Mouse (Mus musculus): ENCODE results near the gene Lefty2. TPM values are rescaled to one million over a fixed set of nuclear protein-coding genes. Genes with fewer than 3 reads are reported as not detected.
"Not testable (repeated sequence)": the region's sequence is repeated elsewhere in the genome, so short reads cannot be mapped to it uniquely, and the experiment has no call there.

Lefty2 gene
- polyA plus RNA-seq, 1 experiment: not detected

GRCm38 (mm10) chr1:180931106-180931505, 38.2 kb downstream of the Lefty2 start:
- Histone ChIP-seq H3ac (ENCODE audit: control insufficient read depth, insufficient read length, low read depth) (no peak overlapping the region), H3K79me2 (ENCODE audit: control insufficient read depth, insufficient read depth) (no peaks in the 10 kb centered on the region), H3K36me3 (ENCODE audit: control insufficient read depth, insufficient read depth) (no peaks in the 10 kb centered on the region), H3K4me3 (ENCODE audit: insufficient read depth, poor library complexity, severe bottlenecking) (no peak overlapping the region), H3K79me3 (ENCODE audit: low read depth) (no peaks in the 10 kb centered on the region), H3K27me3 (ENCODE audit: control insufficient read depth, insufficient read depth, insufficient read length) (peaks cover 3% of the 10 kb centered on the region)
- TF ChIP-seq CTCF (IDR thresholded peaks at IDR 0.05; ENCODE audit: control insufficient read depth, insufficient read depth, insufficient read length) (no peak), MYOG (IDR thresholded peaks at IDR 0.05; ENCODE audit: control insufficient read depth, extremely low read depth, insufficient read length) (no peak), MYOD1 (IDR thresholded peaks at IDR 0.05; ENCODE audit: control insufficient read depth, insufficient read length, low read depth) (no peak), FOSL1 (IDR thresholded peaks at IDR 0.05; ENCODE audit: insufficient read depth, low read length, poor library complexity, severe bottlenecking) (peak; percentile 43), CEBPB (IDR thresholded peaks at IDR 0.05; ENCODE audit: low read depth) (no peak), MAX (IDR thresholded peaks at IDR 0.05) (no peak), USF1 (IDR thresholded peaks at IDR 0.05; ENCODE audit: low read depth) (no peak)

GRCm38 (mm10) chr1:180933659-180934058, 40.8 kb downstream of the Lefty2 start:
- Histone ChIP-seq H3K79me2 (ENCODE audit: control insufficient read depth, insufficient read depth) (no peaks in the 10 kb centered on the region), H3ac (ENCODE audit: control insufficient read depth, insufficient read length, low read depth) (no peak overlapping the region), H3K4me3 (ENCODE audit: insufficient read depth, poor library complexity, severe bottlenecking) (no peak overlapping the region), H3K36me3 (ENCODE audit: control insufficient read depth, insufficient read depth) (no peaks in the 10 kb centered on the region), H3K79me3 (ENCODE audit: low read depth) (no peaks in the 10 kb centered on the region), H3K27me3 (ENCODE audit: control insufficient read depth, insufficient read depth, insufficient read length) (peaks cover 3% of the 10 kb centered on the region)
- TF ChIP-seq MYOG (IDR thresholded peaks at IDR 0.05; ENCODE audit: control insufficient read depth, extremely low read depth, insufficient read length) (no peak), CTCF (IDR thresholded peaks at IDR 0.05; ENCODE audit: control insufficient read depth, insufficient read depth, insufficient read length) (no peak), MAX (IDR thresholded peaks at IDR 0.05) (no peak), CEBPB (IDR thresholded peaks at IDR 0.05; ENCODE audit: low read depth) (no peak), MYOD1 (IDR thresholded peaks at IDR 0.05; ENCODE audit: control insufficient read depth, insufficient read length, low read depth) (no peak), USF1 (IDR thresholded peaks at IDR 0.05; ENCODE audit: low read depth) (no peak), FOSL1 (IDR thresholded peaks at IDR 0.05; ENCODE audit: insufficient read depth, low read length, poor library complexity, severe bottlenecking) (no peak)

GRCm38 (mm10) chr1:180934467-180935419, 41.8 kb downstream of the Lefty2 start, which contains the start of gene Lefty1:
Gene Lefty1 (plus strand): TSS chr1:180935022.
- no peaks in the 10 kb centered on the region for H3K36me3 ChIP-seq (ENCODE audit: control insufficient read depth, insufficient read depth)
- no peak within 1 kb of the TSS for H3ac ChIP-seq (ENCODE audit: control insufficient read depth, insufficient read length, low read depth)
- H3K4me3 ChIP-seq (ENCODE audit: insufficient read depth, poor library complexity, severe bottlenecking): no peak within 1 kb of the TSS
- peaks cover 3% of the 10 kb centered on the region for H3K27me3 ChIP-seq (ENCODE audit: control insufficient read depth, insufficient read depth, insufficient read length)
- no peaks in the 10 kb centered on the region for H3K79me3 ChIP-seq (ENCODE audit: low read depth)
- peak; percentile 8 for TF ChIP-seq MYOD1 (IDR thresholded peaks at IDR 0.05; ENCODE audit: control insufficient read depth, insufficient read length, low read depth)
- TF ChIP-seq MAX (IDR thresholded peaks at IDR 0.05): no peak
- no peak for TF ChIP-seq USF1 (IDR thresholded peaks at IDR 0.05; ENCODE audit: low read depth)
- TF ChIP-seq MYOG (IDR thresholded peaks at IDR 0.05; ENCODE audit: control insufficient read depth, extremely low read depth, insufficient read length): no peak
- TF ChIP-seq CTCF (IDR thresholded peaks at IDR 0.05; ENCODE audit: control insufficient read depth, insufficient read depth, insufficient read length): no peak
- TF ChIP-seq FOSL1 (IDR thresholded peaks at IDR 0.05; ENCODE audit: insufficient read depth, low read length, poor library complexity, severe bottlenecking): no peak
- no peak for TF ChIP-seq CEBPB (IDR thresholded peaks at IDR 0.05; ENCODE audit: low read depth)
- no peaks in the 10 kb centered on the region for H3K79me2 ChIP-seq (ENCODE audit: control insufficient read depth, insufficient read depth)

- H3K36me3 ChIP-seq (ENCODE audit: control insufficient read depth, insufficient read depth); H3K4me3 ChIP-seq (ENCODE audit: insufficient read depth, poor library complexity, severe bottlenecking); H3K27me3 ChIP-seq (ENCODE audit: control insufficient read depth, insufficient read depth, insufficient read length); H3K79me3 ChIP-seq (ENCODE audit: low read depth): not testable (repeated sequence)
- Histone ChIP-seq H3ac (ENCODE audit: control insufficient read depth, insufficient read length, low read depth) (peak overlapping the region; percentile 7), H3K79me2 (ENCODE audit: control insufficient read depth, insufficient read depth) (peaks cover 17% of the 10 kb centered on the region)
Observed at GRCm38 (mm10) chr1:180936610-180937398, 43.9 kb downstream of the Lefty2 start.

- not testable (repeated sequence) for H3K36me3 ChIP-seq (ENCODE audit: control insufficient read depth, insufficient read depth); H3K4me3 ChIP-seq (ENCODE audit: insufficient read depth, poor library complexity, severe bottlenecking); H3K79me3 ChIP-seq (ENCODE audit: low read depth); H3ac ChIP-seq (ENCODE audit: control insufficient read depth, insufficient read length, low read depth); H3K27me3 ChIP-seq (ENCODE audit: control insufficient read depth, insufficient read depth, insufficient read length)
- peaks cover 19% of the 10 kb centered on the region for H3K79me2 ChIP-seq (ENCODE audit: control insufficient read depth, insufficient read depth)
Observed at GRCm38 (mm10) chr1:180937631-180938030, 44.7 kb downstream of the Lefty2 start.

GRCm38 (mm10) chr1:180938781-180939180, 45.9 kb downstream of the Lefty2 start:
- not testable (repeated sequence) for H3K36me3 ChIP-seq (ENCODE audit: control insufficient read depth, insufficient read depth); H3K4me3 ChIP-seq (ENCODE audit: insufficient read depth, poor library complexity, severe bottlenecking); H3K79me3 ChIP-seq (ENCODE audit: low read depth); H3K27me3 ChIP-seq (ENCODE audit: control insufficient read depth, insufficient read depth, insufficient read length); H3ac ChIP-seq (ENCODE audit: control insufficient read depth, insufficient read length, low read depth)
- peaks cover 30% of the 10 kb centered on the region for H3K79me2 ChIP-seq (ENCODE audit: control insufficient read depth, insufficient read depth)

Measured in C2C12 (cell line).